Mouse (Mus musculus) megakaryocyte, embryonic 14.5 days (primary cell): ENCODE measurements around the gene Col11a2.

Experiments used
- FLI1 ChIP-seq: IDR thresholded peaks from 2 replicates; pipeline ENCODE4 v1.6.1; 2012; ENCODE audit warnings: low read length, inconsistent platforms, mixed read lengths
- GATA1 ChIP-seq: IDR thresholded peaks from 3 replicates; pipeline ENCODE4 v1.6.1; 2012; ENCODE audit warnings: mixed read lengths, low read length, inconsistent platforms, borderline replicate concordance

GRCm38 (mm10) chr17:34025756-34026151 lies 13.5 kb upstream of the Col11a2 start:
- no peak for TF ChIP-seq GATA1
- TF ChIP-seq FLI1, result no peak
